Mouse (Mus musculus): ENCODE results near the gene Trp53i13.

GRCm38 (mm10) chr11:77505291-77505980 is 10.3 kb downstream of the Trp53i13 start:
- TF ChIP-seq CTCF (IDR thresholded peaks at IDR 0.05; ENCODE audit: low read depth, low read length) (no peak), POLR2A (IDR thresholded peaks at IDR 0.05; ENCODE audit: extremely low read depth, insufficient read depth, low read length) (no peak)
